Mouse (Mus musculus): ENCODE results near the gene Mllt3.

Mllt3 gene

DNA sequence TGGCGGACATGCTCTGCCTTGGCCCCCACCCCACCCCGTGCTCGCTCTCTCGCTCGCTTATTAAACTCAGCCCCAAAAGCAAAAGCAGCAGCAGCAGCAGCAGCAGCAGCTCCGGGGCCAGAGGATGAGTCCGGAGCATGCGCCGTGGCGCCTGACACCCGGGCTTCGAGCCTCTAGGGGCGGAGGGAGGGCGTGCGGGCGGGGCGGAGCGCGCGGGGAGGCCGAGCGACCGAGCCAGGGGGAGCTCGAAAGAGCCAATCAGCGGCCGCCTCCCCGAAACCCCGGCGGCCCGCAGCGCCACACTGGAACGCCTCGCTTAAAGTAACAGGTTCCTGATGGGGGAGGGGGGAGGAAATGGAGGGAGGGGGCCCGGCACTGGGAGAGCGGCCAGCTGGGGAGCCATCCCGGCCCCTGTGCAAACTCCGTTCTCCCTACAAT is at the start of gene Mllt3:
Gene Mllt3 (minus strand): TSS at position 149 of the 438 bp plus-strand sequence.
- DNase-seq (ENCODE audit: low read depth, low spot score) = peak; percentile 98

DNA sequence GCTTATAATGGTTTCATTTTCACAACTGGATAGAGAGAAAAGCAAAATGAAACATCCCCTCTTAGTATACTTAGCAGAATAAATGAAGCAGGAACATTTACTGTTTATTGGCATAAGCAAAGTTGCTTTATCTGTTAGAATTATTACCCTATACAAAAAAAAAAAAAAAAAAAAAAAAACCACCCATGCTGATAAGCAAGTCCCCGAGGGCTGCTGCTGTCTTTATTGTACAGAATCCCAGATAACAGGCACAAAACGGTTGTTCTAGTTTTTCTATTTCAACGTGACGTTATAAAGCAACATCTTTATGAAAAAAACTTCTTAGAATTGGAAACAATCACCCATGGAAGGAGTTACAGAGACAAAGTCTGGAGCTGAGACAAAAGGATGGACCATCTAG is 49.2 kb upstream of the Mllt3 start:
- DNase-seq (ENCODE audit: low read depth, low spot score) = no peak

DNA sequence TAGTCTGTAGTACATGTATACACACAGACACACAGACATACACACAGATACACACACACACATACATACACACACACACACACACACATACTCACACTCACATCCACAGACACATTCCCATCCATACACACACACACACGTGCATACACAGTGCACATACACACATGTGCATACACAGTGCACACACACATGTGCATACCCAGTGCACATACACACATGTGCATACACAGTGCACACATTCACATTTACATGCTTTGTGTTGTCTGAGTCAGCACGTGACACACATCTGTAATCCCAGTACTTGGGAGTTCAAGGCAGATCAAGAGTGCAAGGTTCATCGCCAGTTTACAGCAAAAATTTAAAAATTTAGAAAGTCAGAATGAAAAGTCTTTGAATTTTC is 48.7 kb upstream of the Mllt3 start:
- no peak for DNase-seq (ENCODE audit: low read depth, low spot score)

DNA sequence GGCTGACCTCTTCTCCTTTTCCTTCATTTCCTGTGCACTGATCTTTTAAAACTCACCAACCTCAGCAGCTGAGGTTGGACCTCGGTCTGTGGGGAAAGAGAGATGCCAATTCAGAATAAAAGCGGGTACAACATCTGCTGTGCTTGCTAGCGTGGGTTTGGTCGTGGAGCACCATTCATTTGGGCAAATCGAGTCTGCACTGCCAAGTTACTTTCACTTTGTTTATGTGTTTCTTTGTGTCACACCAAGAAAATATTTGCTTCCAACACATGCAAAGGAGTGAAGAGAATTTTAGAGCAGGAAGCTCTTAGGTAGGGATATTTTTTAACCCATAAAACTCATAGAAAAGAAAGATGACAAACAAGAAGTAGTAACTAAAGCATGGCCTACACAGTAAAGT is 48.3 kb upstream of the Mllt3 start:
- no peak for DNase-seq (ENCODE audit: low read depth, low spot score)

DNA sequence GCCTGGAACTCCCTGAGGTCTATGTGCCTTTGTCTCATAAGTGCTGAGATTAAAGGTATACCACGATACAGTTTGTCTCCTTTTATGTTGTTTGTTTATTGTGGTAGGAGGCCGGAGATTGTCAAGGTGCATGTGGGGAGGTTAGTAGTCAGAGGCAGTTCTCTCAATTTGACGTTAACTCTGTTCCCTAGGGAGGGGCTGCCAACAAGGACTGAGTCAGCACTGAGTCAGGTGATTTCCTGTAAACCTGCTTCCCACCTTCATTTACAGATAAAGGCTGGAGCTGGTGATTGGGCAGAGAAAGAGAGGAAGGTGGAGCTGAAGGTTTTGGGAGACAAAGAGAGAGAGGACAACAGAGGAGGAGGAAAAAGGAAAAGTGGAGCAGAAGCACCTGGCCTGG is 45.8 kb upstream of the Mllt3 start:
- no peak for DNase-seq (ENCODE audit: low read depth, low spot score)

DNA sequence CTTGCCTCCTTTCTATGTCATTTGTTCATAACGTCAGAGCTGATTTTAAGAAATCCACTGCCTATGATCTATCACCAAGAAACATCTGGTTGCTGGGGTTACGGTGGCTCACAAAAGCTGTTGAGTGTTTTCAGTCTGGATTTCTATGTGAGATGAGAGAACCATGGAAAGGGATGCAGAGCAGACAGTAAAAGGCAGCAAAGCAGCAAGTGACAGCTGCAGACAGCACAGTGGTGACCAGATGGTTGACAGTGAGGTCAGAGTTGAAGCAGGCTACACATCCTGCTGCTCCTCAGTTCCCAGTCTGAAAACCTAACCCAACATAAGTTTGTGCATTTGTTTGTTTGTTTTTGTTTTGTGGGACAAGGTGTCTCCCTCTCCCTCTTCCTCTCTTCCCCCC is 42.2 kb upstream of the Mllt3 start:
- DNase-seq (ENCODE audit: low read depth, low spot score) = no peak

DNA sequence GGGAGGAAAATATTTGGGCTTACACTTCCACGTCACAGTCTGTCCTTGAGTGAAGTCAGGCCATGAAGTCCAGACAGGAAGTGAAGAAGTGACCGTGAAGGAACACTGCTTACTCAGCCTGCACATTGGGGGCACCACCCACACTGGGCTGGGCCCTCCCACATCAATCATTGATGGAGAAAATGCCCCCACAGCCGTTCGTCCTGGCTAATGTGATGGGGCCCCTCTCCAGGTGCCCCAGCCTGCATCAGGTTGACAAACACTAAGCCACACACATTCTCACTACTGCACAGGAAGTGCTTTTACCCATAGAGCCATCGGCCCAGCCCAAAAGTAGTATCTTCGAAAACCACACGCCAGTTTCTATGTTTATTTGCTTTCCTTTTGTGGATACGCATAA is 13.1 kb upstream of the Mllt3 start:
- DNase-seq (ENCODE audit: low read depth, low spot score) = no peak

DNA sequence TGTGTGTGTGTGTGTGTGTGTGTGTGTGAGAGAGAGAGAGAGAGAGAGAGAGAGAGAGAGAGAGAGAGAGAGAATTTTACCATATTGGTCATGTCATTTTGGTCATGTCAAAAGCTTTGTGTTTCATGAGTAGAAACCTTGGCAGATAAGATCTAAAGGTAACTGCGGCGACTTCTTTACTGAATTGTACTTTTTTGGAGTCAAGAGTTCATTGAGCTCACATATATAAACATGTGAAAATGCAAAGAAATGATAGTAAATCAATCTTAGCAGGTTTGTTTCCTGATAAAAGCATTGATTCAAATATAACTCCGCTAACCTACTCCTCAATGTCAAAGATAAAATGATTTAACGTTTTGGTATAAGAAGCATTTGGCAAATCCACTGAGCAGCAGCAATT is 12.0 kb upstream of the Mllt3 start:
- DNase-seq (ENCODE audit: low read depth, low spot score) = no peak

DNA sequence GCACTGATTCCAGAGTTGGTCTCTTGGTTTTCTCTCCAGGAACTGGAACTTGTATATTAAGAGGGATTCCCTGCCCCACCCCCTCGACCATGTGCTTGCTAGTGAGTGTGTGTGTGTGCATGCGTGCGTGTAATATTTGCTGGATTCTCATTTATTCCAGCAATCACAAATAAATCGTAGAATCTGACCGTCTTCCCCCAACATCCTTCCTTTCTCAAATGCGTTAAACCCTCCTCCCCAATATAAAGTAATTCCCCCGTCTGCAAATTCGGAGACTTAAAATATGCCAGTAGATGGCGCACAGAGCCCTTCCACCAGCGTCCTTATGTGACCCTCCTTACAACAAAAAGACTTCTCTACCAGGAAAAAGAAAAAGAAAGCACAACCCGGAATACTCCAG is 2.2 kb upstream of the Mllt3 start:
- peak; percentile 89 for DNase-seq (ENCODE audit: low read depth, low spot score)

DNA sequence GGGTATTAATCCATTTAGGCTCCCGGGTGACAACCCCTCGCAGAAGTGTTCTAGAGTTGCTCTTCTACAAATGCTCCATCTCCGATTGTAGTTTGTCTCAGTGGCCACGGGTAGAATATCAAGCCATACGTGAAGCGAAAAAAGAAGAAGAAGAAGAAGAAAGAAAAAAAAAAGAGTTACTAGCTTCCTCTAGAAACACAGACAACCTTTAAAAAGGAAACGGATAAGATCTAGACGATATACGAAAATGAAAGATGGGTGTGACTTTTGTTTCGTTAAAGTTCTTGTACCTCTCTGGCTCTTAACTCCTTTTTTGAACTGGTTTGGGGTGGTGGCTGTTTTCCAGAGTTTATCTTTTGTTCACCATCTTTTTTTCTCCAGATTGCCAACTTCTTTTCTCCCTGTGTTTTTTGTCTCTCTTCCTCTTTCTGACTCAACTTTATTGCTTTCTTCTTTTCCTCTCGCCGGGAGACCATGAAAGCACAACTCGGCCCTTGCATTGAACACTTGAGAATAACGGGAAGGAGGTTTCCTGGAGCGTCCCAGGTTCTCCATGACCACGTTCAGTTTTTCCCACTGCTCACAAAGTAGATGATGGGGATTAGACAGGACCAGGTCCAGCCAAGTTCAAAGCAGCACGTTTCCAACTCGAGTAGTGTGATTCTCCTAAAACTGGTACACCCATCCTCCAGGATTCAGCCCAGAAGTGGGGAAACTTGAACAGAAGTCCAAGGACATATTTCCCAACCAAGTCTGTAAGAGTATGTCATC is 1.4 kb upstream of the Mllt3 start:
- DNase-seq (ENCODE audit: low read depth, low spot score) = no peak

DNA sequence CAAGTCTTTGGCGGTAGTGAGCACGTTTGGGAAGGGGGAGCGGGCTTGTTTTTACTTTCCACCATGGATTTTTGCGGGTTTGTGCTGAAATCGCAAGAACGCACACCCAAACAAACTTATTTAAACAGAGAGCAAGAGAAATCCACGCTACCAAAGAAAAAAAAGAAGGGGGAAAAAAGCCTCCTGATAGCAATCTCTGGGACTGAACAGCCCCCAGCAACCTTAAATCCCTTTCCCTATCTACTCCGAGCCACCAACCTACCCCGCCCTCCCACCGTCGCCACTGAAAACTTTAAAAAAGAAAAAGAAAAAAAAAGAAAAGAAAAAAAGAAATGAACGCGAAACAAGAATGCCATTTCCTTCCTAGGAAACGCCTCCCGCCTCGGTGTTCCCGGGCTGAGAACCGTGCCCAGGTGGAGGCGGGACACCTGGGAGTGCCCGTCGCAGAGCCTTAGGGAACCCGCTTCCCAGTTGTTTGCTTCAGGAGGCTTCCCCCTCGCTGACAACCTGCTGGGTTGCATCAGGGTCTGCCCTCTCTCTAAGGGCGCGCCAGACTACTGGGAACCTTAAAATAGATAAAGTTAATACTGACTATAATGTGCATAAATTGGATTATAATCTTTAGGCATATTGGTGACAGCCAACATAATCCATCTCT is 694 bp upstream of the Mllt3 start:
- DNase-seq (ENCODE audit: low read depth, low spot score) = no peak

DNA sequence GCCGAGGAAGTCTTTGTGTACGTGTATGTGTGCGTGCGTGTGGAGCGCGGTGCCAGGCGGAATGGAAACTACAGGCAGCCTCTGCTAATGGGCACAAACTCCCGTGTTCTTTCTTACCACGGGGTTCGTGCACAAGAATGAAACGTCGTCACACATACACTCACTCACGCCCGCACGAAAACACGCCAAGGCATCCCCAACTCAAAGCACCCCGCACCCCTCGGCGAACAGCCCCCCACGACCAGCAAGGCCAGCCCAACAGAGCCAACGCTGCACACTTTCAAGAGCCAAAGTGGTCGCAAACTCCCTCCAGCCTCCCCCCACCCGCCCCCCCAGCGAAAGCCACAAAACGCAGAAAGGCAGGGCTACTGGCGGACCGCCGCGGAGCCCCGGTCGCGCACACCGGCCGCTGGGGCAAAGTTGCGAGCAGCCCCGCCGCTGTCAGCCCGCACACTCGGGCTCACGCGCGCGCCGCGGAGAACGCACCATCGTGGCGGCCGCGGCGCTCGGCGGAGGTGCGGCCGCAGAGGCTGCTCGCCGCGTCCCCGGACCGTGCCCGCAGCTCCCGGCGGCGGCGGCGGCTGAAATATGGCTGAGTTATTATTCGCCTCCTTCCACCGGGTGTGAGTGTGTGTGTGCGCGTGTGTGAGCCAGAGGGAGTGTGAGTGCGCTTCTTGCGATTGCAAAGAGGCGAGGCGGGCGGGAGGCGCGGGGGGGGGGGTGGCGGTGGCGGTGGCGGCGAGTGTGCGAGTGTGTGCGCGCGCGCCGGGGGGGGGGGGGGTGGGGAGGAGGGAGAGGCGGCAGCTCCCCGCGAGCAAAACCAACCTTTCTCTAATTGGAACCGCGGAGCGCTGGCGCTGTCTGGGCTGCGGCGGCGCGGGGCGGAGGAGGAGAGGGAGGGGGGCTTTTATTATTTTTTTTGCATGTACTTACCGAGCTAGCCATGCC is 739 bp downstream of the Mllt3 start:
- DNase-seq (ENCODE audit: low read depth, low spot score) = peak; percentile 86

DNA sequence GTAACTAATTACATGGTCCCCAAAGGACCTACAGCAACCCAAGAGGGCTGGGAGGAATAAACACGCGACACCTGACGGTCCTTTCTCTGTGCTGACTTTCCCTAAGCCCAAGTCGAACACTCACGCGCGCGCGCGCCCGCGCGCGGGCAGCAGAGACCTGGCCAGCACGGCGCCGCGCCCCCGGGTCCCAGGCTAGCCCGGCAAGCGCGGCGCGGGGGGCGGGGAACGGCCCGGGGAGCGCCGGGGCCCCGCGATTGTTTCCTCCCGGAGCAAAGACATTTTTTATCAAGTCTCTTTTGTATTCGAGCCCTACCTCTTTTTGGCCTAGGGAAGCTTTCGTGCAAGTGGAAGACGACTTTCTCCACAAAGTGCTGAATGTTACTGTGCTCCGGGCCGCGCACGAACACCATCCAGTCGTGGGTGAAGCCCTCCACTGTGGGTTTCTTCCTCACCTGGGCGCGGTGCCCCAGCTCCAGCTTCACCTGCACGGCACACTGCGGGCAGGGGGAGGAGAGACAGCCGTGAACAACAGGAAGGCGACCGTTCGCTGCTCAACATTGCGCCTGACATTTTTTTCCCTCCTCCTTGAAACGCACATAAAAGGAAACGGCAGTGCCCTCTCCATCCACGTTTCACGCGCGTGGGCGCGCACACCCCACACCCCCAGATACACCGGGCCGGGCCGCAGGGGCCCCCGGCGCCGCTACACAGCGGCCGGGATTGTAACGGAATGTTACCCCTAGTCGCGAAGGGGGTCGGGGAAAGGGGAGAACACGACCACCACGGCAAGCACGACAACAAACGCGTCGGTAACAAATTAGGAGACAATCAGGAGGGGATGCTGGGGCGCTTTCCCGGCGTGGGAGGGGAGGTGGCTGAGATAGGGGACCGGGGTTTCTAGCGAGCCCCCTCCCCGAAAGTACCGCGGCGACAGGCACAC is 1.7 kb downstream of the Mllt3 start:
- peak; percentile 69 for DNase-seq (ENCODE audit: low read depth, low spot score)

DNA sequence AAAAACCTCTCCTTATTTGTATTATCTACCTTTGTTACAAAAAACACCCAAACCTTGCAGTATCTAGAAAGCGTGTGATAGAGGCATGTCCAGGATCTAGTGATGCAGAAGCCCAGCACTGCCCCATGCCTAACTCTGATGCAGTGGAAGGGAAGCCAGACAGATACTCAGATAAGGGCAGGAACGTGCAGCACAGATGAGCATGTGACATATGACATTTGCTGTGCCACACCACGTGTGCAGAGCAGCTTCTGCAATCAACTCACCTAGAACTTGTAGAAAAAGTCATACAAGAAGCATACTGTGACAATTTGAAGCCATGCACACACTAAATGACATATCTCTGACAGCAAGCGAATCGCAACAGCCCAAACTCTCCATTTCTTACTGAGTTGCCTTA is 9.6 kb downstream of the Mllt3 start:
- no peak for DNase-seq (ENCODE audit: low read depth, low spot score)

DNA sequence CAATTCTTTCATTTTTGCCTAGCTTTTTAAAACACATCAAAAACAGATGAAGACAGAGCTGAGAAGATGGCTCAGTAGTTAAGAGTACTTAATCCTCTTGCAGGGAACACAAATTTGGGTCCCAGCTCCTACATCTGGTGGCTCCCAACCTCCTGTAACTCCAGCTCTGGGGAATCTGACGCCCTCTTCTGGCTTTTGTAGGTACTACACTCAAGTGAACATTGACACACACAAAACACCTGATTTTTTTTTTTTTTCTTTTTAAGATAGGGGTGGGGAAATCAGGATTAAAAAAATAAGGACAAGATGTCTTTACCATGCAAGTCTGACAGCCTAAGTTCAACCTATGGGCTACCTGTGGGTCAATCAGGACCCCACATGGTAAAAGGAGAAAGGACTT is 10.5 kb downstream of the Mllt3 start:
- DNase-seq (ENCODE audit: low read depth, low spot score) = no peak

DNA sequence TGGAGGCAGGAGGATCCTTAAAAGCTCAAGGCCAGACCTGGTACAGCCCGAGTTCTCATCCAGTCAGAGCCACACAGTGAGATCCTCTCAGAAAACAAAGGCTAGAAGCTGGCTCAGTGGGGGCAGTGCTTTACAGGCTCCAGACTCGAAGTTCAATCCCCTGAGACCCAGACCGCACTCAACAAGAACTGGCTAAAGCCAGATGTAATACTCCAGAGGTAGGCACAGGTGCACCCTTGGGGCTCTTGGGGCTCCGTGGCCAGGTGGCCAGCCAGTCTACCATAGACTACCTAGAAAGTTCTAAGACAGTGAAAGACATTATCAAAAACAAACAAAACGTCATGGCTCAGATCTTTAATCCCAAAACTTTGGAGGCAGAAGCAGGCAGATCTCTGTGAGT is 12.7 kb downstream of the Mllt3 start:
- no peak for DNase-seq (ENCODE audit: low read depth, low spot score)

DNA sequence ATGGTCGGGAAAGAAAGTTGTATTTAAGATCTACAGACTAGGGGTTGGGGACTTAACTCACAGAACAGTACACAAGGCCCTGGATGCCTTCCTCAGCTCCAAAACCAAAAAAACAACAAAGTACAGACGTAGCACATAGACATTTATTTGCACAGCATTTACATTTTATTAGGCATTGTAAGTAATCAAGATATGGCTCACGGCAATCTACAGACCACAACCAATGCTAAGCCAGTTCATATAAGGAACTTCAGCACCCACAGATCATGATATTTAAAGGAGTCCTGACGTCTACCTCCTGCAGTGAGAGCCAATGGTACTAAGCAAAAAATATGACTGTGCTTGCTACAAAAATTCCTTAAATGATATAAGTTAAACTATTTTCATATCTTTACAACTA is 13.5 kb downstream of the Mllt3 start:
- no peak for DNase-seq (ENCODE audit: low read depth, low spot score)

DNA sequence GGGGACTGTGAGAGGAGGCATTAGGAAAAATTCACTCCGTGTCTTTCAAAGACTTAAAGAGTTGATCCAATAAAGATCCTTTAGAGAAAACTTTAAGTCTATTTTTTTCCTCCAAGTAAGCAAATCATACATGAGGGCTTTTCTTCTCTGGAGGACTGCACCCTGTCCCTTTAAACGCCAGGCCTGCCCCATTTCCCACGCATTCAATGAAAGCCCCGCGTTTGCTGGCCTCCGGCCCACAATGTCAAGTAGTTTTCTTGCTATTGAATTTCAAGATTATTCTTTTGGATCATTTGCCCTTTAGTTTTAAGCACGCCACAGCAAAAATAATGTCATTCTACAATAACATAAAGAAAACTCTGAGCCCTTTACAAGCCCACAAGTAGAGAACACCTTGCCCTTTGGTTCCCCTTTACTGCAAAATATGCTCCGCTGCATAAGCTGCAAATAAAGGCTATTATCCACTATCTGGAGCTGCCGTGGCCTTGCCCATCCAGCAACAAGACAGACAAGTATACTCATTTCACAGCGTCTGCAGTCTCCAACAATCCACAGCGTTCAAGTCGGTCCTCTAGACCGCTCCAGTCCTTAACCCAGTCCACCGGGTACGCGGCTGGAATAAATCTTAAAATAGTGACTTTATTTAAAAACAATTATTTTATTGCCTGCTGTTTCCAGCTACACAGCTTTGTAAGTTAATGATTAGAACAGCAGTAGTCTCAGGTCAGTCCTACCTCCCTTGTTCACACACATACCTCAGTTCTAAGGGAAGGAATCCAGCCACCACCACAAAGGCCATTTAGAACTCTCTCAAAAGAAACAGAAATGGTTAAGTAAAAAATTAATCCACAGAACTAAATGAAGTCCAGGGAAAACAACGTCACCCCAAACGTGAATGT is 15.5 kb downstream of the Mllt3 start:
- DNase-seq (ENCODE audit: low read depth, low spot score) = no peak

DNA sequence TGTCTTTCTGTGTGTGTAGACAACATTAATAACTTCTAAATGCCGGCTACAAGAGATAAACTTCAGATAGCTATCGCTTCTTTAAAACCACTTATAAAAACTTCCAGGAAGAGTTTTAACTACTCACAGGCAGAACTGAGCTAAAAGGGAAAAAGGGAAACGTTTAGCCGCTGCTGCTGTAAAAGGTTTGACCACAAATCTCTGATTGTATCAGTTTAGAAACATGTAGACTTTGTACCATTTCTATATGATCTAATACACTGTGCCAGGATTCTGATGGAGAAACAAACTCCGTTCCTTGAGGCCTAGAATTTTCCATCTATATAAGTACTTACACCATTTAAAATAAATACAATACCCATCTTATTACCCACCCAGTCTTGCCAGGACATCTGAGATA is 17.4 kb downstream of the Mllt3 start:
- no peak for DNase-seq (ENCODE audit: low read depth, low spot score)

DNA sequence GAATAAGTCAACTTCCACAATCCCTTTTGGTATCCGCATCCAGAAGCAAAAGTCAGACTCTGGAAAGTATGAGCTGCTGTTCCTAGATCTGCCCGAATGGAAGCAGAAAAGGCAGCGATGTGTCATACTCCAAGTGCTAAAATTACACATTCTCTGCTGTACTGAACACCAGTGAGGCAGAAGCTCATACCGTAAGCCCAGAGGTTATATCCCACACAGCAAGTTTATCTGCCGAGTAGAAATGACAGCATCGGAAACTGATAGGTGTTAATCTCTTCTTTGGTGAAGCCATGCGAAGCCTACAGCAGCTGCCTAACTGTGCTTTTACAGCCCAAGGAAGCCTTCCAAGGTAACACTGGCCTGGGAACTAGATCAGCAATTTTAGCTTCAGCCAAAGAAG is 17.9 kb downstream of the Mllt3 start:
- peak; percentile 72 for DNase-seq (ENCODE audit: low read depth, low spot score)
